Mouse (Mus musculus) retina, embryonic 14.5 days (tissue): ENCODE measurements around the gene Creld1.
A peak's percentile ranks its signal among the peaks of the same experiment; 100 is the strongest.

Experiments
- DNase-seq: peaks from one replicate; pipeline ENCODE4 v3.0.0-alpha.2; 2015; ENCODE audit warnings: low spot score

The Creld1 gene

DNA sequence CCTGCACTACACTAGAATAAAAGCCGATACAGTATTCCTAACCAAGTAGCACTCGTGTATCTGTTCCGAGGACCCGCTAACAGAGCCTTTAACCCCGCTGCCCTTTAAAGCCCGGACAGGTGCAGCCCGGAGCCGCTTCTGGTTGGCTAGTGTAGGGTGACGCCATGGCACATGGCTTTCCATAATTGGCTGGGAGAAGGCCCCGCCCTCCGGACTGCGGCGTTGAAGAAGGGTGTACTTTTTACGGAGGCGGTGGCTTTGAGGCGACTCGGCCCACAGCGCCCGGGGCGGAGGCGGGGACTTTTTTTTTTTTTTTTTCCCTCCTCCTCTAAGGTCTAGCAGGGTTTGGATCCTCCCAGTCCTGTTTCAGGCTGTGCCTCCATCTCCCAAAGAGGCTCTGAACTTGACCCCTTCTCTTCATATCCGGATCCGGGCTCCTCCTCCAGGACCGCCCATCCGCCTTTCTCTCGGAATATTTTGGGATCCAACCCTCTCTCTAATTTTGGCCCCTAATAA is at the start of gene Creld1:
Creld1 (plus strand) TSS at position 198 of the 516 bp plus-strand sequence.
- peak; percentile 96 for DNase-seq

DNA sequence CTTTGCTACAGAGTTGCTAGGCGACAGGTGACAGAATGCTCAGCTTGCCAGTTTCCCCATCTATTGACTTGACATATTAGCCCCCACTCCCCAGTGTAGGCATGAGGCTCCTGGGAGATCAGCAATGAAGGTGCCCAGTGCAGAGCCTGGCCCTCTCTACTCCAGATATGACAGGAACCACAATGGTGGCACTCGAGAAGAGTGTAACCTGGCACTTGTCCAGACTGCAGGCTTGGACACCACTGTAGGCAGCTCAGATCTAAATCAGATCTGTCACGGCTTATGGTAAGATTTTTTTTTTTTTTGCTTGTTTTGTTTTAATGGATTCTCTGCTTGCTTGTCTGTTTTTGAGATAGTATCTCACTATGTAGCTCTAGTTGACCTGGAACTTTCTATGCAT is 49.4 kb upstream of the Creld1 start:
- no peak for DNase-seq

DNA sequence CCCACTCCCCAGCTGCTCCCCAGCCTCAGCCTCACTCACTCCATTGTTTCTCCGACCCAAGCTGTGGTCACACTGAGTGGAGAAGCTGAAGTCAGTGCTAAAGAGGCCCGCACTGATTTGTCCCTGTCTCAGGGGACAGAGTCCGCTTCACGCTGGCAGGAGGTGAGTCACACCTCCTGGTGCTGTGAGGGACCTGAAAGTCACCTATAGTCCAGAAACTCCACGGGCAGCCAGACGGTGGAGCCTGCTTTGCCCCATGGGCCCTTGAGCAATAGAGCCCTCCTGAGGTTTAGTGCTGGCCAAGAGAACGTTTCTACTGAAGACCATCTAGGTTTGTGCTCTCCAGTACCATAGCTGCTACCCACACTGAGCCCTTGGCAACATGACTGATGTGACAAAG is 48.4 kb upstream of the Creld1 start:
- no peak for DNase-seq

DNA sequence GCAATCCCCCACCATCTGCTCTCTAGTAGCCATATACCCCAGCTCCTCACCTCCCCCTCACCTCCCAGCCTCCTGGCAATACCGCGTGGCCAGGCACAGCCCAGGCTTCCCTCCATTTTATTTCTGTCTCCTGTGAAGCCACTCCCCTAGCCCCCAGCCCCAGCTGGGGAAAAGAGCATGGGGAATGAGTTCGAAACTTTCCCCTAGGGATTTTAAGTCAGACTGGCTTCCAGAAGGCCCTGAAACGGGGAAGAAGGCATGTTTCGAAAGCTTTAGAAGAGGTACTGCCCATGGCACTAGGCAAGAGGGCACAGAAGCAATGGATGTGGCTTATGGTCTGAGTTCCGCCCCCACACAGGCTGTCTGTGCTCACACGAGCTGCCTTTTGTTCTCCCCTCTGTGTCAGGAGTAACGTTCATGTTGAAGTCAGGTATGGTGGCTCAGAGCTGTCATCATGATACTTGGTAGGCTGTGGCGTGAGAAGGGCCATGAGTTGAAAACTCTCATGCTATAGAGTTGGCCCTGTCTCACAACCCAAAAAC is 47.4 kb upstream of the Creld1 start, which contains the start of gene Cidec:
Cidec (minus strand) TSS at position 97 of the 542 bp plus-strand sequence.
- DNase-seq = no peak

DNA sequence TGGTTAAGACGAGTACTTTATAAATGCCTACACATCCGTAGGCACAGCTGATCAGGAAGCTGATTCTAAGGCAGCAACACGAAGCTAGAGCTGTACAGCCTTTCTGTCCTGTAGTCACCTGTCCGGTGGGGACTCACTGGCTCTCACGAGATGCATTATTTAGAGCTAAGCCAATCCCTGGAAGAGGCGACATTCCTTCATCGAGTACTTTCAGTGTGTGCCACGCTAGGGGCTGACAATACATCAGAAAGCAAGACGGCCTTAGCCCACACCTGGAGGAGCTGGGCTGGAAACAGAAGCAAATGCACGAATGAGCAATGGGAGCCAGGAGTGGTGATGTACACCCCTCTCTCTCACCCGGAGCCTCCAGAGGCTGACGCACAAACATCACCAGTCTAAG is 46.0 kb upstream of the Creld1 start:
- no peak for DNase-seq

DNA sequence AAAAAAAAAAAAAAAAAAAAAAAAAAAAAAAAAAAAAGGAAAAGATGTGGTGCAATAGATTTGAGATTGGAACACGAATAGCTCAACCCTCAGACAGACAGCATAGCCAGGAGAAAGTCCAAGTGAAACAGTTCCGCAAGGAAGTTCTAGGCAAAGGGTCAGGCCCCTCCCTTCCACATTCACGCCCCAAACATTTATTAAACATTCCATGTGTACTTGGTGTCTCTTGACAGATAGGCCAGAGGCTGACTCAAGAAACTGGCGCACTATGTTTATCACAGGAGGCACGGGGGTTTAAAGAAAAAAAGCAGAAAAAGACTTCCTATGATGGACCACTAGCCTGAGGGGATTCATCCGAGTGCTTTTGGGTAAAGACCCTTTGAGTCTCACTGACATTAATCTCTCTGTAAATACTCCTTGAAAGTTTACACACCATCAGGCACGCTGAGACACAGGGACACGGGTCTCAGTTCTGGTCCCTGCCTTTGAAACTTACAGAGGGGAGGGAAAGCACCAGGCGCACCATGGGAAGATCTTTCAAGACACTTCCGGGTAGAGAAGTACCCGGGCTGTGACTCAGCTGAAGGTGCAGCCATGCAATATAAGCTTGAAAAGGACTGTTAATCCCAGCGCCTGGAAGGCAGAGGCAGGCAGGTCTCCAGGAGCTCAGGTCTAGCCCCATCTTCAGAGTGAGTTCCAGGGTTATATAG is 44.2 kb upstream of the Creld1 start:
- no peak for DNase-seq

DNA sequence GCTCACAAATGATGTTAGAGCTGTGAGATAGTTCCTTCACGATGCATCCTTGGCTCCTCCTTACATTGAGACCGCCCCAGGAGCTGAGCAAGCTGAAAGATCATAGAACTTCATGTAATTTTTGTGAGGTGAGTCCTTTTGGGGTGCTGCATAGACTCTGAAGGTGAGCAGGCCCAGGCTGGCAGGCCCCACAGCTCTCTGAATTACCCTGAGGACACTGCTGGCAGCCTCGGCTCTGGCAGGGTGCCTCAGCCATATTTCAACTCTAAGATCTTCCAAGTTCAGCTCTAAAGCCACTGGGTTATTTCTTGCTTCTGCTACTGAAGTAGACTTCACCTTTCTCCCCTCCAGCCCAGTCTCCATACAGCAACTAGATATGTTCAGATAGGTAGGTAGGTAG is 42.4 kb upstream of the Creld1 start:
- DNase-seq = no peak

DNA sequence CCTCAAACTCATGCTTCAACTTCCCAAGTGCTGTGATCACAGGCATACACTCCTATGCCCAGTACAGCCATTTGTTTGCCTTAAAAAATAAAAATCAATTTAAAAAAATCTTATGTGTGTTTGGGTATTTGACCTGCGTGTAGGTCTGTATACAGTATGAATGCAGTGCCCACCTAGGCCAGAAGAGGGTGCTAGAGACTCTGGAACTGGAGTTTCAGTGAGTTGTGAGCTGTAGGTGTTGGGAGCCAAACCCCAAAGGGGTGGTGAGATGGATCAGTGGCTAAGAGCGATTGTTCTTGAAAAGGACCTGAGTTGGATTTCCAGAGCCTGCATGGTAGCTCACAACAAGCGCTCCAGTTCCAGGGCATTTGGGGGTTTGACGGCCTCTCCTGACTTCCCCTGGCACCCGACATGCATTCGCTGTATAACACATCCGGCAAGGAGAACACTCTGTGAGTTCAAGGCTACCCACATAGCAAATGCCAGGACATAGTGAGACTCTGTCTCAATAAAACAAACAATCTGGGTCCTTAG is 41.9 kb upstream of the Creld1 start:
- DNase-seq = peak; percentile 89

DNA sequence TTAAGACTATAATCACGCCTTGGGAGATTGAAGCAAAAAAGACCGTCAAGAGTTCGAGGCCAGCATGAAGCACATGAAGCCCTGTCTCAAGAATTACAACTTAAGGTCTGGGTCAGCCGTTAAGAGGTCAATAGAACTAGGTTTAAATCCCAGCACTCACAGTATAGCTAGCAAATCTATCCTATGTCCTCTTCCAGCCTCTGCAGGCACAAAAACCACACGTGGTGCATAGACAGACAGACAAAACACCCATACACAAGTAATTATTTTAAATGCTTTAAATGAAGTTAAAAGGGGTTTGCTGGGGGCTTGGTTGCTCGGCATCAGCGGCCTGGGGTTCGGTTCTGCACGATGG is 41.0 kb upstream of the Creld1 start:
- no peak for DNase-seq

DNA sequence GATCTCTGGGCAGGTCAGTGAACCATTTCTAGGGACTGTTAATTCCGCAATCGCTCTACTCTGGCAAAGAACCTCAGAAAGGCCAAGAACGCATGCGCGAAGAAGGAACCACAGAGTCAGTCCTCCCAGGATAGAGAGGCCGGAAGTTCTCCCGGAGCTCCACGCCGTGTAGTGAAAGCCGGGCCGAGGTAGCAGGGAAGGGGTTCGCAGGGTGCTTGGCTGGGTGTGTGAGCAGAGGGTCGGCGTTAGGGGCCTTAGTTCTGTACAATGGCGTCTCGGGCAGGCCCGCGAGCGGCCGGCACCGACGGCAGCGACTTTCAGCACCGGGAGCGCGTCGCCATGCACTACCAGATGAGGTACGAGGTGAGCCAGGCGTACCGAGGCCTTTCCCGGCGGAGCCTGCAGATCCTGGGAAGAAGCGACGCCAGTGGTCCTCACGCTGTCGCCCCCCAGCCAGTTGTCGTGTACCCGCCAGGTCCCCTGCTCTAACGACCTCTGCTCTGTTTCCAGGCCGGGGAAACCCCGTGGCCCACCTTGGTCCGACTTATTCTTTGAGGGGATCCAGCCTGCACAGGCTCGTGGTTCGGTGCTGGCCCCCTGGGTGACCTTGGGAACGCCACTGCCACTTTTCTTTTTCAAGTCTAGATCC is 40.5 kb upstream of the Creld1 start, which contains the start of gene Jagn1:
Jagn1 (plus strand) TSS at position 128 of the 649 bp plus-strand sequence.
- DNase-seq = peak; percentile 99

DNA sequence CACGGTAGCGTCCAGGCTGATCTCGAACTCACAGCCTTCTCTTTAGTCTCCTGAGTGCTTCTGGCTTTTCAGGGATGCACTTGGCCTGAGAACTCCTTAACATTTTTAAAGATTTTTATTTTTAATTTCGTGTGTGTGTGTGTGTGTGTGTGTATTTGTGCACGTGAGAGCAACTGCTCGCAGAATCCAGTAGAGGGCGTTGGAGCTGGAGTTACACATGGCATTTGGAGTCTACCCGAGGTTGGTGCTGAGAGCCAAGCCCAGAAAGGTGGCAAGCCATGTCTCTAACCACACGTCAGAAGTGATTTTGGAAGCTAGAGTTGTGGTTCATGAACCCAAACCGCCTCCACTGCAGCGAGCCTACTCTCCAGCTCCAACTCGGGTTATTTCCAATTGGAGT is 40.0 kb upstream of the Creld1 start:
- DNase-seq = no peak

DNA sequence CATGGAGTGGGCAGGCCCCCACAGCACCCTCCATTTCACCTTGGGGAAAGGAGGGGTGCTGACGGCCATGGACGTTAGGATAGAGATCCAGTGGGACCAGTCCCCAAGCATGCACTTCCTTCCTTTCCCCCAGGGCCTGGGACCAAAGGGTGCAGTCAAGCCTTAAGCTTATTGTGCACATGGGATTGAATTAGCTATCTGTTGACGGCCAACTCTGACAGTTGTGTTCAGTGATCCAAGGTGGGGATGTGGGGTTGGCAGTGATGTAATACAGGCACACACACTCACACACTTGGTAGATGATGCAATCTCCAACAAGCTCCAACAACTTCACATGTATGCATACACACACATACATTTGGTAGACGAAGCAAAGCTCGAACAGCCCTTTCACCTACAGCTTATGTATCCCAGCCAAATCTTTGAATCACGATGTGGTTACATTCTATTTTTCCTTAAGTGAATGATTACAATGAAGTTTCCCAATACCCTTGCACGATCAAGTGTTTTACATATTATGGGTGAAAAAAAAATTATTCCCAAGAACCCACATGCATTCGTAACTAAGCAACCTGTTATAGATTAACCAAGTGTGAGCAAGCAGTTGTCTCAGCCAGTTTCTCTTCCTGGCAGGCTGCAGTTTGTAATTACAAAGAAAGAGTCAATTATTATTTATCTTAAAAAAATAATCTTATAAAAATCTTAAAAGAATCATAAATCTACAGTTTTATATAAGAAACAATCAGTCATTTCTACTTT is 38.7 kb upstream of the Creld1 start:
- no peak for DNase-seq

DNA sequence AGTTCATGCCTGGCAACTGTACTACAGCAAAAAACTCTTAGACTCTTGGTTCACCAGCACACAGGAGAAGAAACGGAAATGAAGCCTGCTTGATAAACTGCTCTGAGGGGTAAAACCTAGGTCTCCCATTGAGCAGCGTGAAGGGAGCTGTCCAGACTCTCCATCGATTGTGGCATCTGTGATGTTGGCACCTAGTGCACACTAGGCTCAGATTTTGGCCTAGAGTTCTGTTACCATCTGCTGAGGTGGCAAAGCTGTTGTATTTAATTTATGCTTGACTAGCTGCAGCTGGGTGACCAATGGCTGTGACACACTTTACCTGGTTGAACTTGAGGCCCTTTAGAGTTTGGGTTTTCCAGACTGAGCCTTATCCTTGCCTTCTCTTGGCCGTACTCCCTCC is 35.5 kb upstream of the Creld1 start:
- DNase-seq = no peak

DNA sequence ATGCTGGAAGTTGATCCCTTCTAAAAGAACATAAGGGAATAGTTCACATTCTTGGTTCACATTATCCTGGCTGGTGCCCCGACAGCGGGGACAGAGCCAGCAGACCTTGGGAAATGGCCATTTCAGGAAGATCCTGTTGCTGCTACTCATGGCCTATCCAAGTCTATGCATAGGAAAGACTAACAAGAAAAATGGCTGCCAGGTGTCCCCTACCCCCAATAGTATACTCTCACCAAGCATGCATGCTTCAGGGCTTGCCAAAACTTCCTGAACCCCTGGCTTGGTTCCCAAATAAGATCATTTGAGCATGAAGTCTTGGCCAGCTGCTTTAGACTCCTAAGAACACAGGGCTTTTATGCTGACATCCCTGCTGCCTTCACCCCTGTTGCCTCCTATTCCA is 31.3 kb upstream of the Creld1 start:
- DNase-seq = no peak

DNA sequence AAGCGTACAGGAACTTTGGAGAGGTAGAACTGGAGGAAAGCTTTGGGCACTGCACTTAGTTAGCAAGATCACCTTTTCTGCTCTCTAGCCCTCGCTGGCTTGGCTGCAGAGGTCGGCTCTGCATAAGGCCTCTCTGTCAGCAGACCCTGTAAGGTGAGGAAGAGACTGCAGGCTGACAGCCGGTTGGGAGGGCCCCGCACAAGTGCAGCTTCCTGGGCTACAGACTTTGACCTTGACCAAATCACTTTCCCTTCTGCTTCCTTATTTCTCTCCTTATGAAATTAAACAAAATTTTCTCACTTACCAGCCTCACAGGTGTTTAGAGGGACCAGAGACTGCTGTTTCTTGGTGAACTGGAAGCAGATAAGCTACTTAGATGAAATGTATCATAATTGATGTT is 28.1 kb upstream of the Creld1 start:
- no peak for DNase-seq

DNA sequence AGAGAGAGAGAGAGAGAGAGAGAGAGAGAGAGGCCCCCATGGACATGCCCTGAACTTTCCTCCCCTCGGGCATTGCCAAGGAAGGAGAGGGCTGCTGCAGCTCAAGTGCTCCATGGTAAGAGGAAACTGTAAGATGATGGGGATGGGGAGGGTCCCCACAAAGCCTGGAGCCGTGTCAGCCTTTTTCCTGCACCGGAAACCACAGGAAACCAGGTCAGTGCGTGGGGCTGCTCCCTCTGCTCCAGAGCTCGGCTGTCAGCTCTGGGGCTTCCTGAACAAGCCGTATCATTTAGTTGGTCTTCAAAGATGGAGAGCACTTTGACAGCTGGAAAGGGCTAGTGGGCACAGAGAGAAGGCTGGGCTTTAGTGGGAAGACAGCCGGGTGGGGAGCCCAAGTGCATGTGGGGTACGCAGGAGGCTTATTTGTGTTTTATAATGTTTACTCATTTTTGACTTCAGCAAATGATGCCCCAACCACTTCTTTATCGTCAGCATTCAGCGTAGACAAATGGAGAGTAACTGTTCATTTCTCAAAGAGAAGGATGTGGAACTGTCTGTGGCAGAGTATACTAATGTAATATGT is 25.1 kb upstream of the Creld1 start, which contains the start of gene Il17re:
Il17re (plus strand) TSS at position 533 of the 583 bp plus-strand sequence.
- DNase-seq = no peak

DNA sequence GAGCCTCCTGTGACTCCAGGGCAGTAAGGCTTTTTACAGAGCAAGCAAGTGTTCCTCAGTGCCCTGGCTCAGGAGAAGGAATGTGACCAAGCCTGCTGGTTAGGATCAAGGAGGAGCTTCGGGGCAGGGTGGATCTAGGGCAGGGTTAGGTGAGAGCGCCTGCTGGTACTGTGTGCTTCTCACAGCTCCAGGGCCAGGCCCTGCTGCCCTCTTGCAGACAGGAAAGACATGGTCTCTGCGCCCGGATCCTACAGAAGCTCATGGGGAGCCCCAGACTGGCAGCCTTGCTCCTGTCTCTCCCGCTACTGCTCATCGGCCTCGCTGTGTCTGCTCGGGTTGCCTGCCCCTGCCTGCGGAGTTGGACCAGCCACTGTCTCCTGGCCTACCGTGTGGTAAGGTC is 24.5 kb upstream of the Creld1 start:
- no peak for DNase-seq

DNA sequence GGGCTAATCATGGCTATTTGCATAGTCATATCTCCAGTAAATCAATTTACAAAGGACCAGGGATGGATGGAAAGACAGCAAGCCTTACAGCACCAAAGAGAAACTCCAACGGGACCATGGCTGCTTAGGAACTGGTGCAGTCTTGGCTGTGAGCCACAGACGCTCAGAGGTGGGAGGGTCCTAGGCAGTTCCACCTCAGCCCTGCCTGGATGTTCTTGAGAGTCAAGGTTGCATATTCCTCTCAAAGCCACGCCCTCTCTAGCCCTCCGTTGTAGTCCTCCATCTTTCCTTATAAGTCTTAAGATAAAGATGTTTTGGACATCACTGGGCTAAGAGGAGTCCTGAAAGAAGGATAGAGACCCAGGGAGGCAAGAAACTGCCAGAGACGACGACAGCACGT is 19.1 kb upstream of the Creld1 start:
- no peak for DNase-seq

DNA sequence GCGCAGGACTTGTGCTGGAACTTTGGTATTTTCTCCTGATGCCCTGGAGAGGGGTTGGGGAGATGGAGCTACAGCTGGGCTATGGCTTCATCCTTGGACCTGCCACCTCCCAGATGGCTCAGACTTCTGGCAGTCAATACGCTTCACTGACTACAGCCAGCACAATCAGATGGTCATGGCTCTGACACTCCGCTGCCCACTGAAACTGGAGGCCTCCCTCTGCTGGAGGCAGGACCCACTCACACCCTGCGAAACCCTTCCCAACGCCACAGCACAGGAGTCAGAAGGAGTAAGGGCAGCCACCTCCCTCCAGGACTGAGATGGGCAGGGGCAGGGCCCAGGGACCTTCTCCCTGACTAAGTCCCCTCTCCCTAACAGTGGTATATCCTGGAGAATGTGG is 17.5 kb upstream of the Creld1 start:
- DNase-seq = peak; percentile 68

DNA sequence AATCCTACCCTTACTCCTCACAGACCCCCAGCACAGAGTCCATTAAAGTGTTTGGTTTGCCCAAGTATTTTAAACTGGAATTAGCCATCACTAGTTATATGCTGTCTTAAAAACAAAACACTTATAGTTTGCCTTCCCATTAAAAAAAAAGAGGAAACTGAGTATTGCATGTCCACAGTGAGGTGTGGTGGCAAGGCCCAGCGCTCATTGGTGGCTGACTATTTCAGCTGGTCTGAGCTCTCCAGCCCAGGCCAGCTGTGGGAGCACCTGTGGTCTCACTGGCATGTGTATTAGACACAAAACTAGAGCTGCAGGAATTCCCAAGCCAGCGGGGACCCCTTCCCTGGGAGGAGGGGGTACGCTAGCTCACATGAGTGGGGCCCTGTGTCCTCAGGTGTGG is 14.6 kb upstream of the Creld1 start:
- no peak for DNase-seq

DNA sequence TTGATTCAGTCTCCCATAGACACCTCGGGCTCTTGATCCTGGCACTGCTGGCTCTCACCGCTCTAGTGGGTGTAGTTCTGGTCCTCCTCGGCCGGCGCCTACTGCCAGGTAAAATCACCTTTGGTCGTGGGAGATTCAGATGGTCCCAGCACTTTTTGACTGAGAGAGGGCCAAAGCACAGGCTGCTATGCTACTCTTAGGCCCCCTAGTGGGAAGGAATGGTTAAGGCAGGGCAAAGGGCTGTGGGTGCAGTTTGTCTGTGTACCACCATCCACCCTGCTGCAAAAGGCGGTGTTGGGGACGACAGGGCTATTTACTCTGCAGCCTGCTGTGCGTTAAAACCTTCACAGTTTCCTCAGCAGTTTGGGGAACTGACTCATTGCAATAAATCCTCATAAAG is 14.1 kb upstream of the Creld1 start:
- peak; percentile 88 for DNase-seq

DNA sequence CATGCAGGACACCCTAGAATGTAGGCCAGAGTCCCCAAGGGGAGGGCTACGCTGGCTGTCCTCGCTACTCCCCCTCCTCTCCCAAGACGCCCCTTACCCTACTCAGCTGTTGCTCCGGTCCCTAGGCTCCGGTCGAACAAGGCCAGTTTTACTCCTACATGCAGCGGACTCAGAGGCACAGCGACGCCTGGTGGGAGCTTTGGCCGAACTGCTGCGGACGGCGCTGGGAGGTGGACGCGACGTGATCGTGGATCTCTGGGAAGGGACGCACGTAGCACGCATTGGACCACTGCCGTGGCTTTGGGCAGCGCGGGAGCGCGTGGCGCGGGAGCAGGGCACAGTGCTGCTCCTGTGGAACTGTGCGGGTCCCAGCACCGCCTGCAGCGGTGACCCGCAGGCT is 13.7 kb upstream of the Creld1 start:
- DNase-seq = peak; percentile 89
